Mouse (Mus musculus) CH12.LX (cell line): Measurements from ENCODE around the gene Hba-a2.

Experiments used
- CTCF ChIP-seq, 2 experiments: IDR thresholded peaks in 1 of 2; conservative IDR thresholded peaks in 1 of 2; 2 replicates each; pipeline ENCODE4 v1.5.1; 2011 to 2012; ENCODE audit warnings: low read depth in 2 of 2, low read length in 2 of 2, improper control_type of control experiment in 1 of 2, inconsistent platforms in 1 of 2, mild to moderate bottlenecking in 1 of 2, moderate library complexity in 1 of 2
- IRF4 ChIP-seq: IDR thresholded peaks from 2 replicates; pipeline ENCODE4 v1.6.1; 2014; ENCODE audit warnings: low read depth, mild to moderate bottlenecking, inconsistent platforms, low read length, improper control_type of control experiment
- MAX ChIP-seq: IDR thresholded peaks from 2 replicates; pipeline ENCODE4 v1.6.1; 2011; ENCODE audit warnings: low read length, improper control_type of control experiment
- ZNF384 ChIP-seq: IDR thresholded peaks from 2 replicates; pipeline ENCODE4 v1.6.1; 2012; ENCODE audit warnings: low read depth, low read length, improper control_type of control experiment, inconsistent platforms

DNA sequence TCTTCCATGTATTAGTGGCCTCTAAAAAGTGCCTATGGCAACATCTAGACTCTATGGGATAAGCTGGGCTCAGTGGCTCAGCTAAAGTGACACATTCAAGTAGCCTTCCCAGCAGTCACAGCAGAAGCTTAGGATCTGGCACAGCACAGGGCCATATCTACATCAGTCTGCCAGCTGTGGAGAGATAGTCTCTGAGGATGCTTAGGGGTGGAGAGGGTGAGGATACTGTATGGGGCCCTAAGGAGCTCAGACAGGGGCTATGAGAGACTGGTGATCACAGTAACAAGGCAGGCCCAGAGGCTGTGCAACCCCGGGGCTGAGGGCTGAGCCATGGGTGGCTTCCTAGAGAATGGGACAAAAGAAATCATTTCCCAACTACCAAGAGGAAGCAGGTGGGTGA is 10.7 kb downstream of the Hba-a2 start:
- TF ChIP-seq CTCF (conservative IDR thresholded peaks at IDR 0.05 in 1 of 2, IDR thresholded peaks at IDR 0.05 in 1 of 2; ENCODE audit: low read depth in 2 of 2, low read length in 2 of 2) (no peak), MAX (no peak), ZNF384 (no peak), IRF4 (no peak)
